Mouse (Mus musculus): ENCODE measurements at regions not wholly inside any gene's neighbourhood (a gene's known extent, or its start where the extent isn't known, plus 50 kb on each side); places are given as distances from the start of the nearest gene placed in this dataset.

- Histone ChIP-seq H3K4me3 (replicated peaks) (no peak overlapping the region), H3K4me1 (replicated peaks) (peaks cover 23% of the 10 kb centered on the region), H3K4me2 (replicated peaks) (no peak overlapping the region), H3K9me3 (no peaks in the 10 kb centered on the region), H3K36me3 (no peaks in the 10 kb centered on the region), H3K9ac (no peak overlapping the region), H3K27ac (no peak overlapping the region), H3K27me3 (replicated peaks) (no peaks in the 10 kb centered on the region)
- ATAC-seq, result no peak
- 66% methylated on average over 5 of the region's 5 CpGs for WGBS
These were observed 159.3 kb upstream of the Ccdc122 start for GRCm38 (mm10) chr14:76877306-76877705.

GRCm38 (mm10) chr14:76876015-76876414 lies 160.6 kb upstream of the Ccdc122 start:
- Histone ChIP-seq H3K27ac (peak overlapping the region; percentile 64), H3K9ac (no peak overlapping the region), H3K36me3 (no peaks in the 10 kb centered on the region), H3K9me3 (no peaks in the 10 kb centered on the region), H3K4me1 (replicated peaks) (peaks cover 23% of the 10 kb centered on the region), H3K4me2 (replicated peaks) (no peak overlapping the region), H3K27me3 (replicated peaks) (no peaks in the 10 kb centered on the region), H3K4me3 (replicated peaks) (no peak overlapping the region)
- ATAC-seq, result 0 out of 2 replicates have a peak, but pooled peaks have one; percentile 2
- 52% methylated on average over 7 of the region's 7 CpGs for WGBS

- Histone ChIP-seq H3K9ac (no peak overlapping the region), H3K9me3 (no peaks in the 10 kb centered on the region), H3K27ac (peak overlapping the region; percentile 64), H3K36me3 (no peaks in the 10 kb centered on the region), H3K4me2 (replicated peaks) (peak overlapping the region; percentile 25), H3K4me1 (replicated peaks) (peaks cover 23% of the 10 kb centered on the region), H3K4me3 (replicated peaks) (no peak overlapping the region), H3K27me3 (replicated peaks) (no peaks in the 10 kb centered on the region)
- WGBS, result 19% methylated on average over 8 of the region's 8 CpGs
- peak; percentile 88 for ATAC-seq
These were observed 161.2 kb upstream of the Ccdc122 start for GRCm38 (mm10) chr14:76875266-76875900.

GRCm38 (mm10) chr14:76874542-76875265 lies 161.9 kb upstream of the Ccdc122 start:
- peak overlapping the region; percentile 64 for H3K27ac ChIP-seq
- H3K9ac ChIP-seq, result no peak overlapping the region
- peak; percentile 97 for ATAC-seq
- H3K4me3 ChIP-seq (replicated peaks), result no peak overlapping the region
- H3K9me3 ChIP-seq, result no peaks in the 10 kb centered on the region
- peaks cover 23% of the 10 kb centered on the region for H3K4me1 ChIP-seq (replicated peaks)
- no peaks in the 10 kb centered on the region for H3K36me3 ChIP-seq
- H3K27me3 ChIP-seq (replicated peaks), result no peaks in the 10 kb centered on the region
- peak overlapping the region; percentile 25; the same call in 1 of the 2 replicates for H3K4me2 ChIP-seq (replicated peaks)
- WGBS, result 15% methylated on average over 8 of the region's 8 CpGs

- Histone ChIP-seq H3K4me1 (replicated peaks) (peaks cover 23% of the 10 kb centered on the region), H3K4me2 (replicated peaks) (no peak overlapping the region), H3K36me3 (no peaks in the 10 kb centered on the region), H3K9ac (no peak overlapping the region), H3K9me3 (no peaks in the 10 kb centered on the region), H3K4me3 (replicated peaks) (no peak overlapping the region), H3K27ac (peak overlapping the region; percentile 45; the same call in 1 of the 2 replicates), H3K27me3 (replicated peaks) (no peaks in the 10 kb centered on the region)
- no peak for ATAC-seq
- WGBS, result 56% methylated on average over 5 of the region's 5 CpGs
These were observed 162.9 kb upstream of the Ccdc122 start for GRCm38 (mm10) chr14:76873684-76874083.

GRCm38 (mm10) chr14:76872976-76873375 lies 163.6 kb upstream of the Ccdc122 start:
- 94% methylated on average over 6 of the region's 6 CpGs for WGBS
- Histone ChIP-seq H3K4me3 (replicated peaks) (no peak overlapping the region), H3K27me3 (replicated peaks) (no peaks in the 10 kb centered on the region), H3K4me1 (replicated peaks) (peaks cover 23% of the 10 kb centered on the region), H3K27ac (no peak overlapping the region), H3K9ac (no peak overlapping the region), H3K4me2 (replicated peaks) (no peak overlapping the region), H3K36me3 (no peaks in the 10 kb centered on the region), H3K9me3 (no peaks in the 10 kb centered on the region)
- no peak for ATAC-seq

GRCm38 (mm10) chr14:76872510-76872909 lies 164.1 kb upstream of the Ccdc122 start:
- 95% methylated on average over 7 of the region's 7 CpGs for WGBS
- no peak for ATAC-seq

GRCm38 (mm10) chr14:76868831-76869230 lies 167.7 kb upstream of the Ccdc122 start:
- Histone ChIP-seq H3K4me2 (replicated peaks) (no peak overlapping the region), H3K27ac (no peak overlapping the region), H3K4me1 (replicated peaks) (peaks cover 6% of the 10 kb centered on the region), H3K36me3 (no peaks in the 10 kb centered on the region), H3K9ac (no peak overlapping the region), H3K27me3 (replicated peaks) (no peaks in the 10 kb centered on the region), H3K9me3 (no peaks in the 10 kb centered on the region), H3K4me3 (replicated peaks) (no peak overlapping the region)
- 89% methylated on average over 3 of the region's 3 CpGs for WGBS
- ATAC-seq, result no peak

More at GRCm38 (mm10) chr14:76872510-76872909, 164.1 kb upstream of the Ccdc122 start:
- no peak overlapping the region for H3K4me3 ChIP-seq (replicated peaks)
- H3K4me1 ChIP-seq (replicated peaks), result peaks cover 23% of the 10 kb centered on the region
- no peaks in the 10 kb centered on the region for H3K36me3 ChIP-seq
- no peak overlapping the region for H3K4me2 ChIP-seq (replicated peaks)
- H3K9ac ChIP-seq, result no peak overlapping the region
- H3K9me3 ChIP-seq, result no peaks in the 10 kb centered on the region
- H3K27me3 ChIP-seq (replicated peaks), result no peaks in the 10 kb centered on the region
- H3K27ac ChIP-seq, result no peak overlapping the region

GRCm38 (mm10) chr14:76868131-76868530 lies 168.4 kb upstream of the Ccdc122 start:
- Histone ChIP-seq H3K4me3 (replicated peaks) (no peak overlapping the region), H3K27ac (no peak overlapping the region), H3K27me3 (replicated peaks) (no peaks in the 10 kb centered on the region), H3K4me1 (replicated peaks) (no peaks in the 10 kb centered on the region), H3K9me3 (no peaks in the 10 kb centered on the region), H3K4me2 (replicated peaks) (no peak overlapping the region), H3K9ac (no peak overlapping the region), H3K36me3 (no peaks in the 10 kb centered on the region)
- ATAC-seq, result no peak
- WGBS, result 86% methylated on average over 5 of the region's 5 CpGs

GRCm38 (mm10) chr14:76864664-76865063 lies 171.9 kb upstream of the Ccdc122 start:
- H3K36me3 ChIP-seq, result no peaks in the 10 kb centered on the region
- H3K27me3 ChIP-seq (replicated peaks), result no peaks in the 10 kb centered on the region
- ATAC-seq, result no peak
- no peaks in the 10 kb centered on the region for H3K9me3 ChIP-seq
- H3K4me1 ChIP-seq (replicated peaks), result no peaks in the 10 kb centered on the region
- no peak overlapping the region for H3K27ac ChIP-seq
- H3K4me2 ChIP-seq (replicated peaks), result no peak overlapping the region
- no peak overlapping the region for H3K4me3 ChIP-seq (replicated peaks)
- WGBS, result 78% methylated on average over 4 of the region's 4 CpGs
- H3K9ac ChIP-seq, result no peak overlapping the region

- H3K27ac ChIP-seq, result no peak overlapping the region
- no peak overlapping the region for H3K4me2 ChIP-seq (replicated peaks)
- H3K36me3 ChIP-seq, result no peaks in the 10 kb centered on the region
- ATAC-seq, result no peak
- no peaks in the 10 kb centered on the region for H3K27me3 ChIP-seq (replicated peaks)
- no peak overlapping the region for H3K9ac ChIP-seq
- 84% methylated on average over 13 of the region's 13 CpGs for WGBS
- no peak overlapping the region for H3K4me3 ChIP-seq (replicated peaks)
- H3K4me1 ChIP-seq (replicated peaks), result no peaks in the 10 kb centered on the region
- no peaks in the 10 kb centered on the region for H3K9me3 ChIP-seq
These were observed 173.4 kb upstream of the Ccdc122 start for GRCm38 (mm10) chr14:76863035-76863706.

- H3K27me3 ChIP-seq (replicated peaks), result no peaks in the 10 kb centered on the region
- 67% methylated on average over 5 of the region's 5 CpGs for WGBS
- no peak overlapping the region for H3K27ac ChIP-seq
- 0 out of 2 replicates have a peak, but pooled peaks cover 3% of the 10 kb centered on the region for H3K4me1 ChIP-seq (replicated peaks)
- no peak for ATAC-seq
- no peak overlapping the region for H3K9ac ChIP-seq
- no peak overlapping the region for H3K4me2 ChIP-seq (replicated peaks)
- H3K4me3 ChIP-seq (replicated peaks), result no peak overlapping the region
- no peaks in the 10 kb centered on the region for H3K36me3 ChIP-seq
- H3K9me3 ChIP-seq, result no peaks in the 10 kb centered on the region
These were observed 178.2 kb upstream of the Ccdc122 start for GRCm38 (mm10) chr14:76858396-76858795.

All from intestine, embryonic 15.5 days (tissue).